Mouse (Mus musculus) heart, embryonic 12.5 days (tissue): ENCODE data around the gene Asns. TPM values are rescaled to one million over a fixed set of nuclear protein-coding genes. Genes with fewer than 3 reads are reported as not detected.

Source experiments
- ATAC-seq: fragments of 200-750 bp; cut with Nextera tagmentation; 2 replicates; pipeline ENCODE4 v1.8.0; 2017; ENCODE audit warnings: moderate TSS enrichment, moderate library complexity; ENCODE audit not compliant: insufficient number of reproducible peaks, low FRiP score
- H3K27ac ChIP-seq: fragments of 300-500 bp; sonication (generic); 2 replicates; pipeline ENCODE4 v1.5.1; 2016; ENCODE audit warnings: mild to moderate bottlenecking, moderate library complexity; ENCODE audit not compliant: poor library complexity, severe bottlenecking
- H3K27me3 ChIP-seq: fragments of 300-500 bp; sonication (generic); replicated peaks from 2 replicates; pipeline ENCODE4 v1.6.1; 2016; ENCODE audit warnings: mild to moderate bottlenecking, moderate library complexity
- H3K36me3 ChIP-seq: fragments of 300-500 bp; sonication (generic); 2 replicates; pipeline ENCODE4 v1.6.1; 2016; ENCODE audit warnings: mild to moderate bottlenecking, moderate library complexity
- H3K4me1 ChIP-seq: fragments of 300-500 bp; sonication (generic); replicated peaks from 2 replicates; pipeline ENCODE4 v1.6.1; 2016; ENCODE audit warnings: mild to moderate bottlenecking
- H3K4me2 ChIP-seq: fragments of 300-500 bp; sonication (generic); 2 replicates; pipeline ENCODE4 v1.6.1; 2016; ENCODE audit warnings: mild to moderate bottlenecking, moderate library complexity
- H3K4me3 ChIP-seq: fragments of 300-500 bp; sonication (generic); 2 replicates; pipeline ENCODE4 v1.5.1; 2016; ENCODE audit warnings: mild to moderate bottlenecking
- H3K9ac ChIP-seq: fragments of 300-500 bp; sonication (generic); 2 replicates; pipeline ENCODE4 v1.6.1; 2016; ENCODE audit warnings: mild to moderate bottlenecking, moderate library complexity
- H3K9me3 ChIP-seq: fragments of 300-500 bp; sonication (generic); replicated peaks from 2 replicates; pipeline ENCODE4 v1.6.1; 2016; ENCODE audit warnings: mild to moderate bottlenecking, moderate library complexity
- WGBS: fragments of 180-500 bp; shearing (Covaris S2); methylation state at CpG from one replicate; pipeline ENCODE4 v1.1.7; 2016; 5-methylcytosine and 5-hydroxymethylcytosine counted together
- polyA plus RNA-seq: library from polyadenylated mRNA; unstranded; fragments of >200 nt; fragmentation: Nextera tagmentation; extraction: Ambion mirVana; gene quantifications from 2 replicates; pipeline ENCODE4 v1.2.1, GENCODE M21; 2016

Asns gene
- polyA plus RNA-seq, 1 experiment from 2014 or later, result 38.5 TPM

- ATAC-seq, result no peak
- Histone ChIP-seq H3K9ac (no peak overlapping the region), H3K4me2 (no peak overlapping the region), H3K36me3 (no peaks in the 10 kb centered on the region), H3K27me3 (no peaks in the 10 kb centered on the region), H3K27ac (no peak overlapping the region), H3K4me1 (no peaks in the 10 kb centered on the region), H3K9me3 (no peaks in the 10 kb centered on the region), H3K4me3 (no peak overlapping the region)
- 70% methylated on average over 1 of the region's 1 CpGs for WGBS
These were observed 13.7 kb upstream of the Asns start for GRCm38 (mm10) chr6:7706796-7707195.

GRCm38 (mm10) chr6:7697999-7698699, 5.1 kb upstream of the Asns start:
- Histone ChIP-seq H3K27me3 (no peaks in the 10 kb centered on the region), H3K9ac (no peak overlapping the region), H3K9me3 (no peaks in the 10 kb centered on the region), H3K27ac (no peak overlapping the region), H3K4me3 (no peak overlapping the region), H3K36me3 (no peaks in the 10 kb centered on the region), H3K4me1 (no peaks in the 10 kb centered on the region), H3K4me2 (no peak overlapping the region)
- 74% methylated on average over 6 of the region's 6 CpGs for WGBS
- ATAC-seq, result peak; percentile 36; the same call in 1 of the 2 replicates

GRCm38 (mm10) chr6:7697077-7697643, 4.1 kb upstream of the Asns start:
- Histone ChIP-seq H3K9ac (no peak overlapping the region), H3K4me1 (peaks cover under 1% of the 10 kb centered on the region; the same call in 1 of the 2 replicates), H3K36me3 (no peaks in the 10 kb centered on the region), H3K4me3 (no peak overlapping the region), H3K9me3 (no peaks in the 10 kb centered on the region), H3K27me3 (no peaks in the 10 kb centered on the region), H3K27ac (no peak overlapping the region), H3K4me2 (no peak overlapping the region)
- ATAC-seq, result no peak
- WGBS, result 77% methylated on average over 4 of the region's 4 CpGs

GRCm38 (mm10) chr6:7696641-7697040, 3.6 kb upstream of the Asns start:
- Histone ChIP-seq H3K4me1 (peaks cover 3% of the 10 kb centered on the region; the same call in 1 of the 2 replicates), H3K9ac (no peak overlapping the region), H3K4me2 (no peak overlapping the region), H3K27ac (no peak overlapping the region), H3K4me3 (no peak overlapping the region), H3K36me3 (no peaks in the 10 kb centered on the region), H3K9me3 (no peaks in the 10 kb centered on the region), H3K27me3 (no peaks in the 10 kb centered on the region)
- ATAC-seq, result no peak
- WGBS, result 53% methylated on average over 3 of the region's 3 CpGs

- WGBS, result 66% methylated on average over 4 of the region's 4 CpGs
- H3K9me3 ChIP-seq, result no peaks in the 10 kb centered on the region
- ATAC-seq, result no peak
These were observed 2.8 kb upstream of the Asns start for GRCm38 (mm10) chr6:7695901-7696300.

GRCm38 (mm10) chr6:7693666-7694065, 612 bp upstream of the Asns start:
- H3K9me3 ChIP-seq, result no peaks in the 10 kb centered on the region
- H3K4me3 ChIP-seq, result no peak overlapping the region
- no peak overlapping the region for H3K4me2 ChIP-seq
- H3K27ac ChIP-seq, result no peak overlapping the region
- no peak overlapping the region for H3K9ac ChIP-seq
- no peaks in the 10 kb centered on the region for H3K36me3 ChIP-seq
- WGBS, result 62% methylated on average over 5 of the region's 5 CpGs
- no peak for ATAC-seq
- peaks cover 7% of the 10 kb centered on the region; the same call in 1 of the 2 replicates for H3K4me1 ChIP-seq
- H3K27me3 ChIP-seq, result no peaks in the 10 kb centered on the region

More at GRCm38 (mm10) chr6:7695901-7696300, 2.8 kb upstream of the Asns start:
- Histone ChIP-seq H3K27ac (no peak overlapping the region), H3K4me2 (no peak overlapping the region), H3K36me3 (no peaks in the 10 kb centered on the region), H3K4me1 (peaks cover 3% of the 10 kb centered on the region; the same call in 1 of the 2 replicates), H3K4me3 (no peak overlapping the region), H3K27me3 (no peaks in the 10 kb centered on the region), H3K9ac (no peak overlapping the region)

GRCm38 (mm10) chr6:7692451-7692850, 603 bp downstream of the Asns start:
- peak; percentile 78 for ATAC-seq
- Histone ChIP-seq H3K27me3 (no peaks in the 10 kb centered on the region), H3K9ac (peak overlapping the region; percentile 66), H3K4me2 (peak overlapping the region; percentile 83), H3K9me3 (no peaks in the 10 kb centered on the region), H3K36me3 (no peaks in the 10 kb centered on the region), H3K4me3 (peak overlapping the region; percentile 61), H3K27ac (no peak overlapping the region), H3K4me1 (peaks cover 7% of the 10 kb centered on the region; the same call in 1 of the 2 replicates)
- whole genome bisulfite sequencing, result under 1% methylated on average over 12 of the region's 12 CpGs

GRCm38 (mm10) chr6:7692037-7692436, 1.0 kb downstream of the Asns start:
- no peak overlapping the region for H3K9ac ChIP-seq
- H3K9me3 ChIP-seq, result no peaks in the 10 kb centered on the region
- H3K4me2 ChIP-seq, result peak overlapping the region; percentile 83
- 29% methylated on average over 15 of the region's 15 CpGs for WGBS
- no peak for ATAC-seq
- H3K27ac ChIP-seq, result no peak overlapping the region
- peaks cover 7% of the 10 kb centered on the region; the same call in 1 of the 2 replicates for H3K4me1 ChIP-seq
- no peaks in the 10 kb centered on the region for H3K27me3 ChIP-seq
- H3K36me3 ChIP-seq, result no peaks in the 10 kb centered on the region
- H3K4me3 ChIP-seq, result peak overlapping the region; percentile 61

GRCm38 (mm10) chr6:7690456-7690855, 2.6 kb downstream of the Asns start:
- no peaks in the 10 kb centered on the region for H3K27me3 ChIP-seq
- H3K4me1 ChIP-seq, result peaks cover 7% of the 10 kb centered on the region; the same call in 1 of the 2 replicates
- no peak overlapping the region for H3K4me2 ChIP-seq
- H3K36me3 ChIP-seq, result no peaks in the 10 kb centered on the region
- H3K4me3 ChIP-seq, result no peak overlapping the region
- no peak overlapping the region for H3K9ac ChIP-seq
- H3K9me3 ChIP-seq, result no peaks in the 10 kb centered on the region
- no peak overlapping the region for H3K27ac ChIP-seq
- 61% methylated on average over 9 of the region's 9 CpGs for WGBS
- no peak for ATAC-seq

- Histone ChIP-seq H3K27ac (no peak overlapping the region), H3K4me1 (peaks cover 7% of the 10 kb centered on the region; the same call in 1 of the 2 replicates), H3K36me3 (0 out of 2 replicates have a peak, but pooled peaks cover 3% of the 10 kb centered on the region), H3K9me3 (no peaks in the 10 kb centered on the region), H3K9ac (no peak overlapping the region), H3K4me3 (no peak overlapping the region), H3K4me2 (no peak overlapping the region), H3K27me3 (no peaks in the 10 kb centered on the region)
- no peak for ATAC-seq
- WGBS, result 70% methylated on average over 12 of the region's 12 CpGs
These were observed 3.9 kb downstream of the Asns start for GRCm38 (mm10) chr6:7689180-7689579.

GRCm38 (mm10) chr6:7686047-7686446, 7.0 kb downstream of the Asns start:
- no peak for ATAC-seq
- Histone ChIP-seq H3K9me3 (no peaks in the 10 kb centered on the region), H3K4me2 (no peak overlapping the region), H3K4me3 (no peak overlapping the region), H3K9ac (no peak overlapping the region), H3K27me3 (no peaks in the 10 kb centered on the region), H3K27ac (no peak overlapping the region), H3K4me1 (peaks cover 4% of the 10 kb centered on the region; the same call in 1 of the 2 replicates), H3K36me3 (peaks cover 4% of the 10 kb centered on the region; the same call in 1 of the 2 replicates)
- 63% methylated on average over 2 of the region's 2 CpGs for WGBS
